Mouse (Mus musculus) liver, adult (tissue): ENCODE measurements around the gene Wdr31.

Experiments
- GATA4 ChIP-seq: IDR thresholded peaks from 2 replicates; pipeline ENCODE4 v1.6.1; 2014; ENCODE audit warnings: mild to moderate bottlenecking, low read length; ENCODE audit not compliant: insufficient replicate concordance

The Wdr31 gene

DNA sequence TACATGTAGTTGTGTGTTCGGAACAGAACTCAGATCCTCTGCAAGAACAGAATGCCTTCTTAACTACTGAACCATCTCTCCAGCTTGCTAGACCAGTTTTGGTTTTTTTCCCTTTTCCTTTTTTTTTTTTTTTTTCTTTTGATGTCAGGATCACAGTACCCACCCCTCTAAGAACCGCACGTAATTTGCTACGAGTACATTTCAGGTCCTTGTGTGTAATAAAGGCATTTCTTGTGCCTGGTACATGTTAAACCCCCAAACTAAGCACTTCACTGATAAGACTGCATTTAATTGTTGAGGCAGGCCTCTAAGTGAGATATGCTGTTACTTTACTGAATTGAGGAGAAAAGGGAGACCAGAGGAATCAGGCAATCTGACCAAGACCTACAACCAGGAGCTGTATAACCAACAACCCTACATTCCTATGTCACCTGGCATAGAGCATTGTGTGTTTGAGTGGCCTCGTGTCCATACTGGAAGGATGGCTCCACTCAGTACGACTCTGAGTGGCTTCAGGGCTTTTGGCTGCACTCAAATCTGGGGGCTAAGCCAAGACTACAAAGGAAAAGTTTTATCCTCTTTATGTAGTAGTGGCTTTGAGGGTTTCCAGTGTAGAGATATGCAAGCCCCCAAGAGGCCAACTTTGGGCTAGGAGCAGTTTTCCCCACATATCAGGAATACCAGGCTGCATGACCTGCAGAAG is 7.0 kb upstream of the Wdr31 start:
- TF ChIP-seq GATA4: no peak

DNA sequence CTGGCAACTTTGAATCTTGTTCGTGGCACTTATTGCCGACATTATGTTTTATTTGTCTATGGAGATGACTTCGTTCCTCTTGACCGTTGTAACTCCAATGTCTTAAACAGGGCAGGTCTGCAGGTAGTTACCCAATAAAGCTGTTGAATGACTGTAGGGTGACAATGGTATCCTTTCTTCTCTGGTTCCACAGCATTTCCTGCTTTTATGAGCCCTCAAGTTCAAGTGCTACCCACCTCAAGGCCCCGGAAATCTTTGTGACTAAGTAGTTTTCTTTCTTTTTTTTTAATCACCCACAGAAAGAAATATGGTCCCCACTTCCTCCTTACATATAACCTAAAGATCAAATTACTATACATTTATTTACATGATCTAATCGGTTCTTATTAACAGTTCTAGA is 5.1 kb upstream of the Wdr31 start:
- no peak for TF ChIP-seq GATA4

DNA sequence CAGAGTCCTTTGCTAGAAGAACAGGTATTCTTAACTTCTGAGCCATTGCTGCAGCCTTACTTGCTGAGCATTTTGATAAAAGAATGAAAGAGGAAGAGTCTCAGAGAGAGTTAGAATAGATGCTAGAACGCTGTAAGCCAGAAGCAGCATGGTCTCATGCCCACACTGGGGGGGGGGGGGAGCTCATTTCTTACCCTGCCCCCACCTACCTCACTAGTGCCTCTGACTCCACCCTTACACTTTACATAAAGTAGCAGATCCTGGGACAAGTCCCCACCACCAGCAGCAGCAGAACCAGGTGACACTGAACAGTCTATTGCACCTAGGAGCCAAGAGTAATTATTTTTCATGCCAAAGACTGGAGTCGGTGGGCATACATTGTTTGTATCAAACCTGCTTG is 4.4 kb upstream of the Wdr31 start:
- TF ChIP-seq GATA4: no peak

DNA sequence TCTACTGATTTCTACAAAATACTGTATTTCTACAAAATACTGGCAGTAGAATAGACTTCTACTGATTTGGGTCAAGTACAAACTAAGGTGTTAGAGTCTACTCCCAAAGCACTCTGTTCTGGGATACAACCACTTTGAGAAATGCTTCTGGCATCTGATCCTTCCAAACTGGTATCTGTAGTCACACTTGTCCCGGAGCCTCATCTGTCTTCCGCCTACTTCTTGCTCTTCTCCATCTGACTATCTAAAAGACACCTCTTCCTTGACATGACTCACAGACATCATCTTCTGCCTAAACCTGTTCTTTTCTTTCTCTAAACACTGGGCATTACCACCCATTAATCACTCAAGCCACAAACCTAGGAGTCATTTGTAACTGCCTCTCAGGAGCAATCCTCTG is 1.4 kb upstream of the Wdr31 start:
- no peak for TF ChIP-seq GATA4

DNA sequence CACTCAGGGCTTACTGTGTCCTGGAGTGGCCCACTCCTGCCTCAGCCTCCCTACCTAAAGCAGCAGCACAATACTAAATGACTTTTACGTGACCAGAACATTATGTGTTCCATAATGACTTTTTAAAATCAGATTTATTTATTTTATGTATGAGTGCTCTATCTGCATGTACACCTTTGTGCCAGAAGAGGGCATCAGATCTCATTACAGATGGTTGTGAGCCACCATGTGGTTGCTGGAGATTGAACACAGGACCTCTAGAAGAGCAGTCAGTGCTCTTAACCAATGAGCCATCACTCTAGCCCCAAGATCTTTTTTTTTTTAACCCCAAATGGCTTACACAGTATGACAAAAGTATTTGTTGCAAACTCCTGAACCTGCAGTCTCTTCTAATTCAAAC is 2.5 kb downstream of the Wdr31 start:
- no peak for TF ChIP-seq GATA4

DNA sequence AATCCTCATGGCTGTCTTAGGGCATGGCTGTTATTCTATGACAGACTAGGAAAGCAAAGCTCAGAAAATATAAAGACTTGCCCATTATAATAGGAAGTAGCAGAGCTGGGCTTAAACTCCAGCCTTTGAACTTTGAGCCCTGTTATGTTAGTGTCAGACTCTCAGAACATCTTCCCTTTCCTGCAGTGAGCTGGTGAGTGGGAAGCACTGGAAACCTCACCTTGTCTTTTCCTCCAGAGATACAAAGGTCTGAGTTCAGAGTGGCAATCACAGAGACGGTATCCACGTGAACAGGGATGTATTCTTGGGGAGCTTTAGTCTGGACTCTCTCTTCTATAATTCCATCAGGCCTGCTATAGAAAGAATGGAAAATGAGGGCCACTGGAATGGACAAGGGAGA is 7.6 kb downstream of the Wdr31 start:
- no peak for TF ChIP-seq GATA4

DNA sequence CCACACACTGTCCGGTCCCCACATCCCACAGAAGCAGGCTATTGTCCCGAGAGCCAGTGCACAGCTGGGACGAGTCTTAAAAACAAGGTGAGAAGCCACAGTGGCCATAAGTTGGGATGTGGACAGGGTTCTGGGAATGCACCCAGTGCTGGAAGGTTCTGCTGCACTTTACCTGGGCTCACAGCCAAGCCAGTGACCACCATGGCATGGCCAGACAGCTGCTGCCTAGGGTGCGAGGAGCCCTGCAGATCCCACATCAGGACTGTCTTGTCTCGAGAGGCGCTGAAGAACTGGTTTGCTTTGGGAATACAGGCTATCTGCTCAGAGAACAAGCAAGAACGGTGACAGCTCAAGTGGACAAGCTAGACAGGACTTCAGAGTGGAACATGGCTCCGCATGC is 10.3 kb downstream of the Wdr31 start:
- TF ChIP-seq GATA4: no peak

DNA sequence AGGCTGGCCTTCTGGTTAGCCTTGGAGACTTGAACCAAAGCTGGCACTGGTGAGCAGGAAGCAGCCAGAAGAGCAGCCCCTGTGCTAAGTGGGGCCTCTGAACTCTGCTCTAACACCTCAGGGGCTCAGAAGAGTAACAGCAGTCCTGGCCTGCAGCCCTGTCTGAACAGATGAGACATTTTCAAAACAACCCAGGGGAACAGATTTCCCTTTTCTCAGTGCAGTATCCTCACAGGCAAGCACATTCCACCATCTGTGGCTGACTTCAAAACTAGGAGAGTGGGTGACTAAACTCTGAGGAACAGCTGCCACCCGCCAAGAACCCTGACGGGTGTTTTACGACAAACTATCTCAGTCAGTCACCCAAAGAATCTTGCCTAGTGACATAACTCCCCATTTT is 11.6 kb downstream of the Wdr31 start:
- no peak for TF ChIP-seq GATA4

DNA sequence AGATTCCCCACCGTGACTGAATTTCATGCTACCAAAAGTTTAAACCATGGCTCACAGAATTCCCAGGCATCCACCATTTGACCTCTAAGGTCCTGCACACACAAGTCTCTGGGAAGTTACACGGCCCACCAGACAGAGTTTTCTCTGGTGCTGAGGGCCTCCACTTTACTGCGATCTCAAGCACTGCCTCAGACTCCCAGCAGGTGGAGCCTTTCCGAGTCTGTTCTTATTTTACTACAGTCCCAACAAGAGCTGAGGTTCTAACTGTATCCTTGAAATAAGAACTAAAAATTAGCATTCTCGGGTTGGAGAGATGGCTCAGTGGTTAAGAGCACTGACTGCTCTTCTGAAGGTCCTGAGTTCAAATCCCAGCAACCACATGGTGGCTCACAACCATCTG is 15.7 kb downstream of the Wdr31 start:
- no peak for TF ChIP-seq GATA4

DNA sequence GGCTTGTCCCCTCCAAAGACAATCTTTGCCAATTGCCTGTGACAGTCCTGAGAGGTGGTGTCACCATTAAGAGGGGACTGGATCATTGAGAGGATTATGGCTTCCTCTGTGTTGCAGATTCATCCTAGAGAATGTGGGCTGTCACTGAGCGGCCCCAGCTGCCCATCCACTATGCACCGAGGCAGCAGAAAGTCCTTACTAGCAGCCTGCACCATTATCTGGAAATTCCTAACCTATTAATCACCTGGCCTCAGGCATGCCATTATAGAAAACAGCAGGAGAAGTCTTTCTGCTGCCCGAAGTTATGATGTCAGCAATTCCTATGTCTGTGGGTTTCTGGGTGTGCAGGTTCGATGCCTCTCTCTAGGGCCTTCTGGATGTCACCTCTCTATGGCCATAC is 29.7 kb downstream of the Wdr31 start:
- no peak for TF ChIP-seq GATA4

DNA sequence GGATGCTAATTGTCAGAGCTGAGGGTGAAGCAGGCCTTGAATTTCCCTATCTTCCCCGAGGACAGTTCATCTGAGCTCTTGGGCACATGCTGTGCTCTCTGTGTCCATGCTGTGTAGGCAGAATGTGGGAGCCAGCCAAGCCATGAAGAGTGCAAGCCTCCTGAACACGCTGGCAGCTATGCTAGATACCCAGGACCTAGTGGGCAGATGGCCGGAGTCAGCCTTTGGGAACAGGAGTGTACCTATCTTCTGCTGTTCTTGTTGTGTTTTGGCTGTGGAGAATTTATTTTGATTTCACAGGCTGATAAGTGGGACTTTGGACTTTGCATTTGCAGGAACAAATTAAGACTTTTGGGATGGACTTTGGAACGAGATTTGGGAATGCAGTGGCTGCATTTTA is 30.2 kb downstream of the Wdr31 start:
- peak; percentile 70; the same call in 1 of the 2 replicates for TF ChIP-seq GATA4

DNA sequence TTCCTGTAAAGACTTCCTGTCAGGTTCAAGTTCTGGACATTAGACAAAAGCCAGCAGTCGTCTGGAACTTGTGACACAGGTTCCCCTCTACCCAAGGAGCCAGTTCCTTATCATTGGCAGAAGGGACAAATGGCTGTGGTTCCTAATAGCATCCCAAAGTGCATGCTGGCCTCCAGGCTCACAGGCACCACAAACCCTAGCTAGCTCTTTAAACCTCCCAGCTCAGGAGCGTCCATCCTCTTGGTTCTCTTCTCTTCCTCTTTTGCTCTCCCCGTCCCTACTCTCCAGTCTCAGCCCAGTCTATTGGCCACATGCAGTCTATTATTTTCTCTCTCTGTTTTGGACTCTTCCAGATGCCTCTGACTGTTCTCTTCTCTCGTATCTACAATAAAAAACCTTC is 30.9 kb downstream of the Wdr31 start:
- no peak for TF ChIP-seq GATA4

DNA sequence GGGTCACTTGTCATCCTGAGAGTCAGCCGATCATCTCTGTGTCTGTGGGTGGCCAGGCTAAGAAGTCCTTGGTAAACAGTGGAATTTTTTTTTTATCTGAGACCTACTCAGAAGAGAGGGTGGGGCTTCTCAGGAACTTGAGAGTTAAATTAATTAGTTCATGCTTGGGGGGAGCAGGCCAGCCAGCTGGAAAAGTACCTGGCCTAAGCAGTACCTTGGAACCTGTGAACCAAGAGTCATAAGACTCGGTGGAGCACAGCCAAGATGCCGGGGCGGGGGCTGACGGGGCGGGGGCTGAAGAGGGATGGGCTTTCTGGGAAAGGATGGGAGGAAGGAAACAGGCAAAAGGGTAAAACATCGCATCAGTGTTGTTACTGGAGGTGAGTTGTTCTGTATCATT is 32.8 kb downstream of the Wdr31 start:
- no peak for TF ChIP-seq GATA4

DNA sequence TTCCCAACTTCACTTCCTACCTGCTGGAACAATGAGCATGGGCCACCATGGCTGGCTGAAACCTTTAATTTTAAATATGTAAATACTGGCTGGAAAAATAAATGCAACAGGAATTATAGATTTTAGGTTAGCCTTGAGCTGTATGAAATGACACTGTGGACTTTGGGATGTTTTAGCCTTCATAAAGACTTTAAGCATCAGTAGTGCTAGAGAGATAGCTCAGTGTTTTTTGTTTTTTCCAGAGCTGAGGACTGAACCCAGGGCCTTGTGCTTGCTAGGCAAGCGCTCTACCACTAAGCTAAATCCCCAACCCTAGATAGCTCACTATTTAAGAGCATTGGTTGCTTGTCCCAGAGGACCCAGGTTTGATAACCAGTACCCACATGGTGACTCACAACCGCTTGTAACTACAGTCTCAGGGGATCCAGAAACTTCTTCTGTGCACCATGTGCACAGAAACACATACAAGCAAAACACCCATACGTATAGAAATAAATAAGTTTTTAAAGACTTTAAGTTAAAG is 33.4 kb downstream of the Wdr31 start:
- TF ChIP-seq GATA4: no peak

DNA sequence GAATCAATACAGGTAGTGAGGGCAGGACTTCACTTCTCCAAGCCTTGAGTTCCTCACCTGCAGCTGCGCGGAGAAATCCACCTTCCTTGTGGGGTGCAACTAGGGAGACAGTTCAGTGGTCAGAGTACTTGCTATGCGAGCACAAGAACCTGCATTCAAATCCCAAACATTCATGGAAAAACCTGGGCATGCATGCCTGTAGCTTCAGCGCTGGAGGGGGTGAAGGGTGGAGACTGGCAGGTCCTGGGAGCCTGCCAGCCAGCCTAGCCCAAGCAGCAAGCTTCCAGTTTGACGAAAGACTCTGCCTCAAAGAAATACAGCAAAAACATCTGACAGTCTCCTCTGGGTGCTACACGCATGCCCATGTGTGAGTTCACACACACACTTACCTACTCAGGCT is 35.6 kb downstream of the Wdr31 start, which contains the start of gene Rnf183:
Rnf183 (minus strand) TSS at position 172 of the 400 bp plus-strand sequence.
- TF ChIP-seq GATA4: no peak

DNA sequence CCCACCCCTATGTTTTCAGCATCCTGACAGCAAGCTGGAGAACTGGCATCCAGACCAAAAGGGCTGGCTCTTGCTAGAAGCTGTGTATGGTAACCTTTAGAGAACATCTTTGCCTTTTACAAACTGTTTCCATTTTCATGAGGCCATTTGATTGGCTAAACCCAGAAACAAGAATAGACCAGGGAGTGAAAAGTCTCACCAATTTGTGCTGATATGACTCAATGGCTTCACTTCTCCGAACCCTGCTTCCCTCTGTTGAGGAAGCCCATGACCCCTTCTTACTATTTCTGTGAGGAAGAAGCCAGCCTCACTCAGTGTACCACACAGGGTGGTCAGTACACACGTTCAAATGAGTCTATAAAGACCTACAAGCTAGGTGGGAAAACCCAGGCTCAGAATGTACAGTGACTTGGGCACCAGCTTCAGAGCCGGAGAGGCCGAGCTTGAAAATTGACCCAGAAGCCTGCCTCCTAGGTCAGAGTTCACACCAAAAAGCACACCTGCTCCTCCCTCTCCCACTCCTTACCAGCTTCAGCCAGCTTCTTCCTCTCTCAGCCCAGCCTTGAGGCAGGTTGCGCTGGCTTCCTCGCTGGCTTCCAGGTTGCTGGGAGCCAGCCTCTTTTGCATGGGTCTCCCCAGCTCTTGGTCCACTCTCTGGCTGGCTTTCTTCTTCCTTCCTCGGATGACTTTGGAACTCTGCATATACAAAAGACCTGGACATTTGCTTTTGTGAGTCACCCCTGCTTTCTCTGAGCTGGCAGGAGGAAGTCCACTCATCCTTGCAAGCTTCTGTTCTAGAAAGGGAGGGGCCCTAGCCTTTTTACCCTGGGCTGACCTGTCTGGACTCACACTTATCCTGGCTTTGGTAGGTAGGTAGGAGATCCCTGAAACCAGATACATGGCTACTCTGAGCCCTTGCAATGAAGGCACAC is 36.5 kb downstream of the Wdr31 start:
- no peak for TF ChIP-seq GATA4
